Comparison of ENCODE assay signal across 8 mouse cellular contexts in the genomic region with DNA sequence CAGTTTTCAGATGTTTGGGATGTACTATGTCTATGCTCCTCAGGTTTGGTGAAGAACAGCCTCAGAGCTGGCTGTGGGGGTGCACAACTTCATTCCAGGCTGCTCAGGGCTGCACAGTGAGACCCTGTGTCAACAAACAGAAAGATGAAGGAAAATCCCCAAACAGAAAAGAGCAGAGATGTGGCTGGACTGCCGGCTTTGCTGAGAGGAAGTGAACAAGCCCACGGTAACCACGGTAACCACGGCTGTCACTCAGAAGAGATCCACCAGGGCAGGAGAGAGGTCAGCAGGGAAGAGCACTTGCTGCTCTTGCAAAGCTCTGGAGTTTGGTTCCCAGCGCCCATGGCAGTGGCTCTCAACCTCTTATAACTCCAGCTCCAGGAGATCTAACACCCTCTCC. TPM values are rescaled to one million over a fixed set of nuclear protein-coding genes. Genes with fewer than 3 reads are reported as not detected.
DNase-seq lines count a peak whose midpoint lies in the region; ATAC-seq lines count a peak whose summit lies in the region.

No protein-coding gene starts in this region.

- WGBS in kidney, embryonic 15.5 days: 39% methylated on average over 5 of the region's 5 CpGs
- 47% methylated on average over 5 of the region's 5 CpGs for WGBS in limb, embryonic 11.5 days

- H3K4me3 ChIP-seq in kidney, embryonic 15.5 days (replicated peaks): no peak overlapping the region
- H3K4me3 ChIP-seq in limb, embryonic 11.5 days (ENCODE audit: low read depth, low read length): no peak overlapping the region

- peaks cover 30% of the 10 kb centered on the region for H3K4me1 ChIP-seq in kidney, embryonic 15.5 days
- 0 out of 2 replicates have a peak, but pooled peaks cover 3% of the 10 kb centered on the region for H3K4me1 ChIP-seq in limb, embryonic 11.5 days (ENCODE audit: control insufficient read depth, insufficient read depth, low read length)

- no peak overlapping the region for H3K27ac ChIP-seq in kidney, embryonic 15.5 days
- no peak overlapping the region for H3K27ac ChIP-seq in limb, embryonic 11.5 days (replicated peaks; ENCODE audit: low read depth, low read length)

- H3K9ac ChIP-seq in kidney, embryonic 15.5 days: no peak overlapping the region
- H3K9ac ChIP-seq in limb, embryonic 11.5 days (ENCODE audit: low read length): no peak overlapping the region

- DNase-seq in kidney, adult 8-10 months: no peak
- DNase-seq in CD4-positive helper T cell, adult 2 months (ENCODE audit: low read depth, low spot score): peak; percentile 28
- peak; percentile 46 for DNase-seq in adipocyte (ENCODE audit: low spot score)
- DNase-seq in limb, embryonic 11.5 days (ENCODE audit: low spot score): peak; percentile 37
- DNase-seq in thymus, postnatal 36 days: peak; percentile 9 to 22
- no peak for DNase-seq in urinary bladder, postnatal 36 days (ENCODE audit: low spot score in 2 of 2)

- H3K36me3 ChIP-seq in kidney, embryonic 15.5 days: peaks cover 6% of the 10 kb centered on the region; the same call in 1 of the 2 replicates
- H3K36me3 ChIP-seq in limb, embryonic 11.5 days (ENCODE audit: control insufficient read depth, insufficient read depth, low read length): 0 out of 2 replicates have a peak, but pooled peaks cover 3% of the 10 kb centered on the region

- ATAC-seq in kidney, embryonic 15.5 days (replicated peaks; ENCODE audit: low FRiP score): 0 out of 2 replicates have a peak, but pooled peaks have one; percentile 6
- no peak for ATAC-seq in limb, embryonic 11.5 days (ENCODE audit: insufficient number of reproducible peaks, low FRiP score, low TSS enrichment, low read depth)
- no peak for ATAC-seq in monocyte, adult 5-6 weeks (replicated peaks; ENCODE audit: insufficient number of reproducible peaks, low FRiP score, low TSS enrichment, poor library complexity, severe bottlenecking)

- H3K27me3 ChIP-seq in kidney, embryonic 15.5 days: no peaks in the 10 kb centered on the region
- H3K27me3 ChIP-seq in limb, embryonic 11.5 days (ENCODE audit: control insufficient read depth, insufficient read depth, low read length): no peaks in the 10 kb centered on the region

- no peak overlapping the region for H3K4me2 ChIP-seq in kidney, embryonic 15.5 days
- no peak overlapping the region for H3K4me2 ChIP-seq in limb, embryonic 11.5 days (ENCODE audit: low read depth, severe bottlenecking)

- H3K9me3 ChIP-seq in kidney, embryonic 15.5 days (replicated peaks): no peaks in the 10 kb centered on the region
- H3K9me3 ChIP-seq in limb, embryonic 11.5 days (ENCODE audit: control insufficient read depth, low read length): no peaks in the 10 kb centered on the region

RNA-seq across cellular contexts. Expression of a gene that starts 14.1 kb away (rescaled TPM):
- polyA plus RNA-seq in kidney, embryonic 15.5 days (2015; fragmentation: Nextera tagmentation; extraction: Ambion mirVana): 42.9 and 44.8 TPM in 2 replicates
- 36.8 and 47.7 TPM in 2 replicates for polyA plus RNA-seq in limb, embryonic 11.5 days (2014; fragmentation: Nextera tagmentation; extraction: Ambion mirVana)
- total RNA-seq in monocyte, adult 5-6 weeks (2017): 67.6 to 78.1 TPM (median 77.7 TPM) in 3 replicates

Comparison
In these comparisons a context has a peak if more than half of its experiments do, and no peak if none do; other contexts are left out.
1. DNase-seq: peak in CD4-positive helper T cell, adult 2 months (single experiment), adipocyte (single experiment), limb, embryonic 11.5 days (single experiment) and thymus, postnatal 36 days (2 of 2); none in kidney, adult 8-10 months (0 of 2) and urinary bladder, postnatal 36 days (0 of 2).